Mouse (Mus musculus): Measurements from ENCODE around the gene Sspo. TPM values are rescaled to one million over a fixed set of nuclear protein-coding genes. Genes with fewer than 3 reads are reported as not detected.

Gene Sspo
- total RNA-seq, 2 experiments from 2014 or later: 0.56 to 1.5 TPM

DNA sequence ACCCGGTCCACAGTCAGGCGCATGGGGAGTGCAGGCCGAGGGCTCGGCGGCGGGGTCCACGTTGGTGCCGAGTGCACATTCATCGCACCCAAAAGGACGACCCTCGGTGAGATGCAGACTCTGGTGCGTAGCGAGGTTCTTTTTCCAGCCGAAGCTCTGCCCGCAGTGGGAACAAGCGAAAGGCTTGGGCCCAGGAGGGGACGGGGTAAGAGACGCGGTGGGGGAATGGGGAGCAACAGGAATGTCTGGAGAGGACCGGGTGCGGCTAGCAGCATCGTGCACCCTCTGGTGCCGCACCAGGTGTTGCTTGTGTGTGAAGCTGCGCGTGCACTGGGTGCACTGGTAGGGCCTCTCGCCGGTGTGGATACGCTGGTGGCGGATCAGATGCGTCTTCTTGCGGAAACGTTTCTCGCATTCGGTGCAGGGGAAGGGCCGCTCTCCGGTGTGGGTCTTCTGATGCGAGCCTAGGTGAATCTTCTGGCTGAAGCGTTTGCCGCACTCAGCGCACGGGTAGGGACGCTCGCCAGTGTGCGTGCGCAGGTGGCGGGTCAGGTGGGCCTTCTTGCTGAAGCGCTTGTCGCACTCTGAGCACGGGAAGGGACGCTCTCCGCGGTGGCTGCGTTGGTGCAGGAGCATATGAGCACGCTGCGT, 9.4 kb upstream of the Sspo start:
- TF ChIP-seq CTCF (IDR thresholded peaks at IDR 0.05): no peak
- Histone ChIP-seq H3K27ac (no peak overlapping the region), H3K4me3 (no peak overlapping the region)
- DNase-seq (ENCODE audit: extremely low spot score in 1 of 2, low spot score in 2 of 2): no peak
- intact Hi-C loops (cut with DNase I): no loop called here

DNA sequence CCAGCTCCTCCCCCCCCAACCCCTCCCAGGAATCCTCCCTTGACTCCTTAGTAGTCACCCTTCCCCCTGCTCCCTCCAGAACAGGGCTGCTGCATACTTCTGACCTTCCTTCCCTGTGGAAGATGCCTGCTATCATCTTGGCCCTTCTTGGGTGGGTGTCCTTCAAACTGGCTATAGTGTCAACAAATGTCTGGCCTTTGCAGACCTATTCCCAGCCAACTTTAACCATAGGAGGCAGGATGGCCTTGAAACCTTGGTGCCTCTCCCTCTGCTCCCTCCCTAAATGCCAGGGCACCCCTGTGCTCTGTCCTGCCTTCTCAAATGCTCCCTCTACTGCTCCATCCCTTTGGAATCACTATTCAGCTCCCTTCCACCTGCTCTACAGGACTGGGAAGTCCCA, 8.4 kb upstream of the Sspo start:
- H3K27ac ChIP-seq: no peak overlapping the region
- no peak for TF ChIP-seq CTCF (IDR thresholded peaks at IDR 0.05)
- no peak for DNase-seq (ENCODE audit: extremely low spot score in 1 of 2, low spot score in 2 of 2)
- intact Hi-C loops (cut with DNase I): no loop called here
- H3K4me3 ChIP-seq: no peak overlapping the region

DNA sequence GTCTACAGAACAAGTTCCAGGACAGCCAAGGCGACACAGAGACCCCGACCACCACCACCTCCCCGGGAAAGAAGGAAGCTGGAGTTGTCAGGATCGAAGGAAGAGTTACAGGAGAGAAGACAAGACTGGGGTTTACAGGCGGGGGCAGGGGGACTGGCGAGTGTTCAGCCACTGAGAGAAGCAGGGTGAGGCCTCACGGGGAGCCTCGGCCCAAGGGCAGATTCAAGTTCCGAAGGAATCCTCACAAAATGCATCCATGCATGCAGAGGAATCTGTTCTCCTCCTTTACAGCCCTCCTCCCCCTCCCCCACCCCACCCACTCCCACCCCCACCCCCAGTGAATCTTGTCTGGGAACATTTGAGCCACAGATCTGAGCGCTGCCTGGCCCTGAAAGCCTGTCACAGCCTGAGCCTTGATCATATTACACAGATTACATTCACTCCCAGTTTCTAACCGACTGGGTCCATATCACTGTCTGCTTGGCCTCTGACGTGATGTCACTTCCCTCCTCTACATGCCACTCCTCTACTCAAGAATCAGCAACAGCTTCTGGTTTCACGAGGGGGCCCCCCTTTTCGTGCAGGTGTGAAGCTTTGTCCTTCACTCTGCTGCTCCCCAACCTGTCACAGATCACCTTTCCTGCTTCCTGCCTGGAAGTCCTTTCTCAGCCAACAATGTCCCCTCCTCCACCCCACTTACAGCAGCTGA, 7.6 kb upstream of the Sspo start:
- H3K4me3 ChIP-seq: no peak overlapping the region
- intact Hi-C loops (cut with DNase I): no loop called here
- H3K27ac ChIP-seq: no peak overlapping the region
- TF ChIP-seq CTCF (IDR thresholded peaks at IDR 0.05): no peak
- DNase-seq (ENCODE audit: extremely low spot score in 1 of 2, low spot score in 2 of 2): no peak

DNA sequence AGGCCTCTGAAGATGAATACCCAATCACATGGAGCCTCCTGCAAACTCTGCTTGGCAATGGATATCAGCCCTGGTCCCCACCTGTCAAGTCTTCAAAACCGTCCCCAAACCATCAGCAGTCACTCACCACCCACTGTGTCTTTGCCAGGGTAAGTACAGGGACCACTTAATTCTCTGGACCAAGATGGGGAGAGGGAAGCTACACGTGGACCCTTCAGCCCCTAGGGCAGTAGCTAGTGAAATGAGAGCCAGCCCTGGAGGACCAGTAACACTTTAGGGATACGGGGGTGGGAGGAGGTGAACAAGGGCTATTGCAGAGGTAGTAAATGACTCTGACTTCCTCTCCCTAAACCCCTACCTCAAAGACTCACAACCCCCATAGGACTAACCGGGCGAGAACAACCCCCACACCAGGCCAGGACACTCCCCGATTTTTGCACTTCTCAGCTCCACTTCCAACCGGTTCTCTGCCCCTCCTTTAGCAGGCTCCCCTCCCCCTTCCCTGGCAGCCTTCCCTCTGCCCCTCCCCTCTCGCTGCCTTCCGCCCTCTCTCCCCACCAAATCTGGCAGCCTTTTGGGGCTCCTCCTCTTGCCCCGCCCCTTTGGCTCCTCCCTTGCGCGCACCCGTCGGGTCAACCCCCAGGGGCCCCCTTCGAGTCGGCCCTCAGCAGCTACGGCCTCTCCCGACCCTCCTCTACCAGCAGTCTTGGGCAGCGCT, 4.3 kb upstream of the Sspo start:
- intact Hi-C loops (cut with DNase I): loop anchor here (2.0 kb wide), 2 partner anchors 49 to 61 kb away; partner anchors contain the start of gene Krba1
- TF ChIP-seq CTCF (IDR thresholded peaks at IDR 0.05): no peak
- Histone ChIP-seq H3K27ac (peak overlapping the region; percentile 62), H3K4me3 (peak overlapping the region; percentile 75)
- DNase-seq (ENCODE audit: extremely low spot score in 1 of 2, low spot score in 2 of 2): peak; percentile 74 to 88

DNA sequence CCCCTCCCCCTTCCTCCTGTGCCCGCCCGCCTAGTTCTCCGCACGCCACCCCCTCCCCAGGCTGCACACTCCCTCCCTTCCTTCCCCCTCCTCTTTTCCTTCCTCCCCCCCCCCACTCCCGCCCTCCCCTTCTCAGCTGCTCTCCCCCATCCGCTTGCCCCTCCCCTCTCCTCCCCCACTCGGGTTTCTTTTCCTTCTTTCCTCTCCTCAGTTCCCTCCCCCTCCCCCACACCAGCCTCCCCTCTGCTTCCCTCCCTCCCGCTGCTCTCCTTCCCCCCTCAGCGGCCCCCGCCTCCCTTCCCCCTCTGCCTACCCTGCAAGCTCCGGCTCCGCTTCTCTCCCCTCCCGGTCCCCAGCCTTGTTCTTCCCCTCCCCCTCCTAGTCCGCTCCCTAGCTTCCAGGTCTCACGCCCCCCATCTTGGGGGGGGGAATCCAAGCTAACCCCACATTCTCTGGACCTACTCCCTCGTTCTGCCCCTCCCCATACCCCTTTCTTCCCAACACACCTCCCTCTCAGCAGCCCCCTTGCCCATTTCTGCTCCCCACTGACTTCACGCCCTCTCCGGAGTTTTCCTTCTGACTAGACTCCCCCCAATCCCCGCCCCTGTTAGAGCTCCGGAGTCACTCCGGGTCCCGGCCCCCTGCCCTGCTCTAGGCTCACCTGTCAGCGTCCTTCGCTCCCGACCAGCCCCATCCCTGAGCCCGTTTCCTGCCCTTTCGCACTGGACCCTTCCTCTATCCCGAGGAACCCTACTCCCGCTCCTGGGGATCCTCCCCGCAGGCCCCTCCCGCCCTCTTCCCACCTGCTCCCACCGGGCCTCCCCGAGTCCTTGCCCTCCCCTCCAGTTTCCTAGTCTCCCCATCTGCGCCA, 3.5 kb upstream of the Sspo start:
- H3K4me3 ChIP-seq: peak overlapping the region; percentile 75
- TF ChIP-seq CTCF (IDR thresholded peaks at IDR 0.05): no peak
- peak; percentile 41 to 70 for DNase-seq (ENCODE audit: extremely low spot score in 1 of 2, low spot score in 2 of 2)
- intact Hi-C loops (cut with DNase I): loop anchor here (2.0 to 5.0 kb wide), 3 partner anchors 50 to 93 kb away; partner anchors contain the start of genes Atp6v0e2 and Krba1
- peak overlapping the region; percentile 89 for H3K27ac ChIP-seq

DNA sequence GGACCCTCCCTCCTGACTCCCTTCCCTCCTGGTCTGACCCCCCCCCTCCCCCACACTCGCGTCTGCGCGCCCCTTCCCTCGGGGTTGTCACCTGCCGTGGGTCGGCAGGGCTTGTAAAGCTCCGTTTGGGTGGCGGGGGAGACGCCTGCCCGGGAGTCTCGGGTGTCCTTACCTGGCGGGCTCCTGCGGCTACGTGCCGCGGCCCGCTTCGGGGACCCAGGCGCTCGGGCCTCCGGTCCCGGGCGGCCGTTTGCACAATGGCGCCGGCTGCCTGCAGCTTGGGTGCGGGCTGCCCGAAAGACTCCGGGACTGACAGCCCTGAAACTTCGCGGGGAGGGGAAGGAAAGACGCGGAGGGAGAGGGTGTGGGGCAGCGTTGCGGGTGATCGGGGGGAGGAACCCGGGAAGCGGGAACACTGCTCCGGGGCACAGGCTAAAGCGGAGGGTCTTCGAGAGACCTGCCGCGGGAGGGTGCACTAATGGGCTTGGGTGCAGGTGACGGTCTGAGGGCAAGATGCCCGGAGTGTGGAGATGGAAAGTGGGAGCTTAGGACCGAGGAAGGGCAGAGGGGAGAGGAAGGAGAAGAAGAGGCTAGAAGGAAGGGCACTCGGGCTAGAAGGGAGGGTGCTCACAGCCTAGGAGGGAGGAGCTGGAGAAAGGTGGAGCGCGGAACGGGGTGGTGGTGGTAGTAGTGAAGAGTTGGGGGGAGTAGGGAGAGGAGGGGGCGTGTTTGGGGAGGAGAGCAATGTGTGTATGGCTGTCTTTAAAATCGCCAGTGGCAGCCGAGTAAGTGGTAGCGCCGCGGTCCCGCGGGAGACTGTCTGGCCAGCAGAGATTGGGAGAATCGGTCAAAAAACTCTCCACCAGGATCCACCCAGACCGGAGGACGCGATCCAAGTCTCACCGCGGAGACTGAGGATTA, 2.6 kb upstream of the Sspo start, which contains the start of gene Zfp467:
Gene Zfp467 (minus strand): TSS at position 645 of the 921 bp plus-strand sequence.
- TF ChIP-seq CTCF (IDR thresholded peaks at IDR 0.05): no peak
- Histone ChIP-seq H3K4me3 (peak within 1 kb of the TSS; percentile 75), H3K27ac (peak within 1 kb of the TSS; percentile 89)
- intact Hi-C loops (cut with DNase I): loop anchor here (2.0 to 5.0 kb wide), 3 partner anchors 51 to 92 kb away; partner anchors contain the start of genes Atp6v0e2 and Krba1
- DNase-seq (ENCODE audit: extremely low spot score in 1 of 2, low spot score in 2 of 2): peak; percentile 37 to 47

DNA sequence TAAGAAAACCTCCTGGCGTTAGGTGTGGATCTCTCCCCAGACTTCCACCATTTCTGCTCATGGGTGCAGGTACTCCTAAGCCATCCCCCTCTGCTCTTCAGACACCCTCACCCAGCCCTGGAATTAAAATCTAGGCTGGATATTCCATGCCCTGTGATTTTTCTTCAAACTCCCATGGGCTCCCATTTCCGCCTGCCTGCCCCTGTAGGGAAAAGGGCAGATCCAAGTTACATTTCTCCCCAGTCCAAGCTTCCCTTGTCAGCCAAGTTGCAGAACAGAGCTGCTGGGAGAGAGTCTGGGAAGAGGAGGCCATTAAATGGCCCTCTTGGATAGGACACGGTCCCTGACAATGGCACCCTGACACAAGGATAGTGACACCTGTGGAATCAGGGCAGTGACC, 1.8 kb upstream of the Sspo start:
- no peak for TF ChIP-seq CTCF (IDR thresholded peaks at IDR 0.05)
- no peak for DNase-seq (ENCODE audit: extremely low spot score in 1 of 2, low spot score in 2 of 2)
- intact Hi-C loops (cut with DNase I): loop anchor here (5.0 kb wide), 1 partner anchor 91 kb away; the partner anchor contains the start of gene Atp6v0e2
- no peak overlapping the region for H3K27ac ChIP-seq
- peak overlapping the region; percentile 75 for H3K4me3 ChIP-seq

DNA sequence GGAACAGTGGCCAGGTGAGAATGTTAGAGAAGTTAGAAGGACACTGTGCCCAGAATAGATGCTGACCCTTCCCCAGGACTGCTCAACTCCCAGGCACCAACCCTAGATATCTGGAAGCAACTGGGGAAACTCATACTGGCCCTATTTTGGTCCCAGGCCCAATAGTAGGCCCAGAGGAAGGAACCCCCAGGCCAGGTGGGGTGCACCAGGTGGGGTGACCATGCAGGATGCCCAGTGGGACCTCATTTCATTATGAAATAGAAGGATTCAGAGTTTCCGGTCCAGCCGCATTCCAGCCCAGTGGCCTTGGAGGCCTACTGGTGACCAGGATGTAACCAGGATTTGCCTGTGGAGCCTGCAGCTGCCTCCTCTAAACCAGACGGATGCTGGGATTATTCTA, 1.1 kb upstream of the Sspo start:
- intact Hi-C loops (cut with DNase I): loop anchor here (5.0 kb wide), 1 partner anchor 90 kb away; the partner anchor contains the start of gene Atp6v0e2
- no peak overlapping the region for H3K4me3 ChIP-seq
- TF ChIP-seq CTCF (IDR thresholded peaks at IDR 0.05): no peak
- H3K27ac ChIP-seq: no peak overlapping the region
- DNase-seq (ENCODE audit: extremely low spot score in 1 of 2, low spot score in 2 of 2): no peak

DNA sequence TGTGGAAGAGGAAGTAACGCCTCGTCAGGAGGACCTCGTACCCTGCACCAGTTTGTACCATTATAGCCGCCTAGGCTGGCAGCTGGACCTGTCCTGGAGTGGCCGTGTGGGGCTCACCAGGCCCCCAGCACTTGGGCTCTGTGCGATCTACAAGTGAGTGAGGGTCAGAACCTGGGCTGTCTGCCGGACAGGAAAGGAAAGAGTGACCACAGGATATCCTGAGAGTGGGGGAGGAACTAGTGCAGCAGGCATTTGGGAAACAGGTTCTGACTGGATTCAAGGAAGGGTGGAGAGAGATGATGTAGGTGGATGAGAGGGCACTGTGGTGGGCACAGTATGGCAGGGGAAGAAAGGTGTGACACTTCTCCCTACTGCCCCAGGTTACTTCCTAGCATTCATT, 498 bp downstream of the Sspo start:
- intact Hi-C loops (cut with DNase I): loop anchor here (5.0 kb wide), 1 partner anchor 89 kb away; the partner anchor contains the start of gene Atp6v0e2
- H3K27ac ChIP-seq: no peak overlapping the region
- no peak for TF ChIP-seq CTCF (IDR thresholded peaks at IDR 0.05)
- no peak for DNase-seq (ENCODE audit: extremely low spot score in 1 of 2, low spot score in 2 of 2)
- H3K4me3 ChIP-seq: no peak overlapping the region

DNA sequence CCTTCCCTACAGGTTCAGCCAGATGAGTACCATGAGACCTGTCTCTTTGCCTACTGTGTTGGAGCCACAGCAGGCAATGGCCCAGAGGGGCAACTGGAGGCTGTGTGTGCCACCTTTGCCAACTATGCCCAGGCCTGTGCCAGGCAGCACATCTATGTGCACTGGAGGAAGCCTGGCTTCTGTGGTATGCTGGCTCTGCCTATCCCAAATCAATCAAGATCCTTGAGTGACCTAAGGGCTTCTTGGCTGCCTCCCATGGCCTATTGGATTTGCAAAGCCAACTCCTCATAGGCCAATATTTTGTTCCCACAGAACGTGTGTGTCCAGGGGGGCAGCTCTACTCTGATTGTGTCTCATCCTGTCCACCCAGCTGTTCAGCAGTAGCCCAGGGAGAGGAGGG, 4.1 kb downstream of the Sspo start:
- Histone ChIP-seq H3K27ac (no peak overlapping the region), H3K4me3 (no peak overlapping the region)
- no peak for TF ChIP-seq CTCF (IDR thresholded peaks at IDR 0.05)
- intact Hi-C loops (cut with DNase I): no loop called here
- no peak for DNase-seq (ENCODE audit: extremely low spot score in 1 of 2, low spot score in 2 of 2)
